Comparison of ENCODE assay signal across 34 mouse cellular contexts in the genomic region with DNA sequence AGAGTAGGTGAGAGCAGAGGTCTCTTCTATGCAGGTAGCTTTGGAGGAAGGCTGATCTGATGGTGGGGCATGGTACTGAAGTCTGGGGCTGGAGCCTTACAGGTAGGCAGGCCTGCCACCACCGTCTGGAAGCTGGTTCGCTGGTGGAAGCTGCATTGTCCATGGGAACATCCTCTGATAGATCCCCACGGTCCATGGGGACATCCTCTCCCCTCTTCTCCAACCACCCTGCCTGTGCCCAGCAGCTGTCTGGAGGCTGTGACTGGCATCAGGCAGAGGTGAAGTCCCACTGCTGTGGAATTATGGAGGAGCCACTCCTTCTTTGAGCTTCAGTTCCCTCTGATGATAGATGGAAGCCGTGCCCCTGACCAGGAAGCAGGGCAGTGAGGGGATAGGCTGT. TPM values are rescaled to one million over a fixed set of nuclear protein-coding genes. Genes with fewer than 3 reads are reported as not detected.
DNase-seq lines count a peak whose midpoint lies in the region; ATAC-seq and TF ChIP-seq lines count a peak whose summit lies in the region.
"Had no signal": no experiment of that assay in that cellular context is flagged by ENCODE, and none has a peak within 500 bp of the region (broad histone marks: within the 10 kb centered on the region; RNA-seq: fewer than 3 reads in every experiment).

No protein-coding gene starts in this region.

- WGBS in forebrain, embryonic 15.5 days, result 81% methylated on average over 4 of the region's 4 CpGs
- 84% methylated on average over 4 of the region's 4 CpGs for WGBS in forebrain, embryonic 11.5 days
- WGBS in heart, embryonic 10.5 days, result 81% methylated on average over 4 of the region's 4 CpGs
- 75% methylated on average over 4 of the region's 4 CpGs for WGBS in lung, postnatal 0 days

- peak overlapping the region; percentile 85 for H3K27ac ChIP-seq in forebrain, embryonic 15.5 days (replicated peaks)
- H3K27ac ChIP-seq in forebrain, embryonic 11.5 days (ENCODE audit: low read depth, low read length), result no peak overlapping the region
- H3K27ac ChIP-seq in heart, embryonic 10.5 days, result 0 out of 2 replicates have a peak overlapping the region, but pooled peaks have one; percentile 19
- H3K27ac ChIP-seq in lung, postnatal 0 days (ENCODE audit: low read length), result no peak overlapping the region
- H3K27ac ChIP-seq: embryonic facial prominence, embryonic 10.5 days; embryonic facial prominence, embryonic 13.5 days; hindbrain, embryonic 10.5 days; hindbrain, embryonic 13.5 days; intestine, embryonic 15.5 days had no signal

- H3K27me3 ChIP-seq in forebrain, embryonic 15.5 days, result no peaks in the 10 kb centered on the region
- H3K27me3 ChIP-seq in forebrain, embryonic 11.5 days (ENCODE audit: control insufficient read depth, insufficient read depth, low read length), result no peaks in the 10 kb centered on the region
- 0 out of 2 replicates have a peak, but pooled peaks cover 3% of the 10 kb centered on the region for H3K27me3 ChIP-seq in heart, embryonic 10.5 days (ENCODE audit: insufficient read depth, poor library complexity, severe bottlenecking)
- H3K27me3 ChIP-seq in lung, postnatal 0 days (replicated peaks; ENCODE audit: insufficient read depth, low read length), result no peaks in the 10 kb centered on the region
- H3K27me3 ChIP-seq: embryonic facial prominence, embryonic 13.5 days had no signal

- peaks cover 30% of the 10 kb centered on the region for H3K4me1 ChIP-seq in forebrain, embryonic 15.5 days
- H3K4me1 ChIP-seq in forebrain, embryonic 11.5 days (replicated peaks; ENCODE audit: control insufficient read depth, insufficient read depth, low read length), result no peaks in the 10 kb centered on the region
- peaks cover 48% of the 10 kb centered on the region for H3K4me1 ChIP-seq in heart, embryonic 10.5 days
- no peaks in the 10 kb centered on the region for H3K4me1 ChIP-seq in lung, postnatal 0 days (ENCODE audit: insufficient read depth, low read depth, low read length)
- H3K4me1 ChIP-seq: intestine, embryonic 15.5 days had no signal

- no peak overlapping the region for H3K4me3 ChIP-seq in forebrain, embryonic 15.5 days
- H3K4me3 ChIP-seq in forebrain, embryonic 11.5 days (ENCODE audit: low read depth, low read length), result no peak overlapping the region
- no peak overlapping the region for H3K4me3 ChIP-seq in heart, embryonic 10.5 days
- no peak overlapping the region for H3K4me3 ChIP-seq in lung, postnatal 0 days (ENCODE audit: low read depth, low read length)
- H3K4me3 ChIP-seq: embryonic facial prominence, embryonic 10.5 days; embryonic facial prominence, embryonic 13.5 days; erythroblast, embryonic 14.5 days; hindbrain, embryonic 10.5 days; hindbrain, embryonic 13.5 days; intestine, embryonic 15.5 days had no signal

- no peak overlapping the region for H3K9ac ChIP-seq in forebrain, embryonic 15.5 days (replicated peaks)
- no peak overlapping the region for H3K9ac ChIP-seq in forebrain, embryonic 11.5 days (ENCODE audit: low read length)
- no peak overlapping the region for H3K9ac ChIP-seq in lung, postnatal 0 days (replicated peaks; ENCODE audit: low read depth)
- H3K9ac ChIP-seq: embryonic facial prominence, embryonic 13.5 days; hindbrain, embryonic 13.5 days; intestine, embryonic 15.5 days had no signal

- no peak for TF ChIP-seq CTCF in lung, postnatal 0 days (IDR thresholded peaks at IDR 0.05)

- H3K36me3 ChIP-seq in forebrain, embryonic 15.5 days, result no peaks in the 10 kb centered on the region
- no peaks in the 10 kb centered on the region for H3K36me3 ChIP-seq in forebrain, embryonic 11.5 days (ENCODE audit: control insufficient read depth, insufficient read depth, low read length)
- H3K36me3 ChIP-seq in heart, embryonic 10.5 days, result no peaks in the 10 kb centered on the region
- no peaks in the 10 kb centered on the region for H3K36me3 ChIP-seq in lung, postnatal 0 days (ENCODE audit: insufficient read depth, low read length)
- H3K36me3 ChIP-seq: embryonic facial prominence, embryonic 10.5 days; embryonic facial prominence, embryonic 13.5 days; hindbrain, embryonic 10.5 days; hindbrain, embryonic 13.5 days; intestine, embryonic 15.5 days had no signal

- TF ChIP-seq EP300 in lung, postnatal 0 days (IDR thresholded peaks at IDR 0.05), result no peak

- H3K9me3 ChIP-seq in forebrain, embryonic 15.5 days, result no peaks in the 10 kb centered on the region
- no peaks in the 10 kb centered on the region for H3K9me3 ChIP-seq in forebrain, embryonic 11.5 days (ENCODE audit: control insufficient read depth, low read length)
- H3K9me3 ChIP-seq in heart, embryonic 10.5 days, result no peaks in the 10 kb centered on the region
- H3K9me3 ChIP-seq in lung, postnatal 0 days (ENCODE audit: low read length), result no peaks in the 10 kb centered on the region
- H3K9me3 ChIP-seq: embryonic facial prominence, embryonic 10.5 days; embryonic facial prominence, embryonic 13.5 days; hindbrain, embryonic 10.5 days; hindbrain, embryonic 13.5 days; intestine, embryonic 15.5 days had no signal

- ATAC-seq in forebrain, embryonic 15.5 days (replicated peaks), result no peak
- no peak for ATAC-seq in forebrain, embryonic 11.5 days (replicated peaks; ENCODE audit: low FRiP score)
- no peak for ATAC-seq in lung, postnatal 0 days
- ATAC-seq: activated CD4-positive, CD25-positive, alpha-beta regulatory T cell, adult 4 months; CD4-positive, CD25-positive, alpha-beta regulatory T cell, adult 4 months; hindbrain, embryonic 16.5 days had no signal

- DNase-seq in forebrain, embryonic 11.5 days (ENCODE audit: low spot score), result no peak
- DNase-seq in heart, embryonic 10.5 days (ENCODE audit: low spot score), result no peak
- DNase-seq in heart, postnatal 4 days, result no peak
- peak; percentile 15 for DNase-seq in thymus, postnatal 14 days
- DNase-seq in thymus, postnatal 10 days (ENCODE audit: low spot score in 2 of 2), result no peak
- no peak for DNase-seq in lung, postnatal 0 days (ENCODE audit: low spot score)
- DNase-seq: adrenal gland, adult 8-10 months; adrenal gland, postnatal 25 days; cerebellum, adult 11-12 months; cerebellum, adult 8-10 months; cerebellum, postnatal 10 days; cerebellum, postnatal 36 days; embryo, embryonic 11 days; gastrocnemius, postnatal 14 days; heart, adult 18-20 months; kidney, adult 11 months had no signal

- no peak overlapping the region for H3K4me2 ChIP-seq in forebrain, embryonic 15.5 days (replicated peaks)
- no peak overlapping the region for H3K4me2 ChIP-seq in forebrain, embryonic 11.5 days (ENCODE audit: low read depth, low read length, severe bottlenecking)
- no peak overlapping the region for H3K4me2 ChIP-seq in lung, postnatal 0 days (replicated peaks; ENCODE audit: low read depth, low read length)
- H3K4me2 ChIP-seq: embryonic facial prominence, embryonic 13.5 days; heart, embryonic 11.5 days; hindbrain, embryonic 13.5 days; intestine, embryonic 15.5 days had no signal

RNA-seq across cellular contexts. Expression of a gene that starts 9.8 kb away (rescaled TPM):
- polyA plus RNA-seq in forebrain, embryonic 15.5 days (2015; fragmentation: Nextera tagmentation; extraction: Ambion mirVana), result not detected in 2 replicates
- not detected in 2 replicates for polyA plus RNA-seq in forebrain, embryonic 11.5 days (2014; fragmentation: Nextera tagmentation; extraction: Ambion mirVana)
- polyA plus RNA-seq in heart, embryonic 10.5 days (2016; fragmentation: Nextera tagmentation; extraction: Ambion mirVana), result not detected in 2 replicates
- total RNA-seq in heart, postnatal 4 days (2021), result under 1 TPM in 1 of 2 experiments, not detected in 1; 0.79 TPM
- polyA plus RNA-seq in lung, postnatal 0 days (2015; fragmentation: Nextera tagmentation; extraction: Ambion mirVana), result not detected in 2 replicates
- total RNA-seq: adrenal gland, adult 8-10 months; adrenal gland, postnatal 25 days; ES-E14; gastrocnemius, postnatal 14 days; gastrocnemius, postnatal 4 days; heart, postnatal 25 days had no signal
- polyA plus RNA-seq: activated CD4-positive, CD25-positive, alpha-beta regulatory T cell, adult 4 months; C2C12; CD4-positive, CD25-positive, alpha-beta regulatory T cell, adult 4 months; cortical plate, adult 2 months; embryonic facial prominence, embryonic 10.5 days; embryonic facial prominence, embryonic 13.5 days; erythroblast, embryonic 14.5 days; heart, embryonic 11.5 days; heart, embryonic 14.5 days; heart, postnatal 0 days; hindbrain, embryonic 10.5 days; hindbrain, embryonic 13.5 days; hindbrain, embryonic 16.5 days had no signal

RNA-seq across cellular contexts. Expression of a gene that starts 31.1 kb away (rescaled TPM):
- not detected in 2 replicates for polyA plus RNA-seq in forebrain, embryonic 15.5 days (2015; fragmentation: Nextera tagmentation; extraction: Ambion mirVana)
- not detected in 2 replicates for polyA plus RNA-seq in forebrain, embryonic 11.5 days (2014; fragmentation: Nextera tagmentation; extraction: Ambion mirVana)
- polyA plus RNA-seq in heart, embryonic 10.5 days (2016; fragmentation: Nextera tagmentation; extraction: Ambion mirVana), result 0.26 TPM in 1 of 2 replicates, not detected in the other
- total RNA-seq in heart, postnatal 4 days (2021), result not detected
- 1.00 and 2.2 TPM in 2 replicates for polyA plus RNA-seq in lung, postnatal 0 days (2015; fragmentation: Nextera tagmentation; extraction: Ambion mirVana)
- total RNA-seq: ES-E14; gastrocnemius, postnatal 14 days; gastrocnemius, postnatal 4 days; heart, adult 18-20 months; heart, postnatal 25 days had no signal
- polyA plus RNA-seq: activated CD4-positive, CD25-positive, alpha-beta regulatory T cell, adult 4 months; CD4-positive, CD25-positive, alpha-beta regulatory T cell, adult 4 months; cortical plate, adult 2 months; embryonic facial prominence, embryonic 10.5 days; embryonic facial prominence, embryonic 13.5 days; erythroblast, embryonic 14.5 days; heart, embryonic 11.5 days; heart, embryonic 14.5 days; hindbrain, embryonic 10.5 days; hindbrain, embryonic 13.5 days; hindbrain, embryonic 16.5 days had no signal

Comparison
In these comparisons a context has a peak if more than half of its experiments do, and no peak if none do; other contexts are left out.
1. H3K27ac ChIP-seq: peak in forebrain, embryonic 15.5 days (single experiment) and heart, embryonic 10.5 days (single experiment); none in forebrain, embryonic 11.5 days (single experiment) and lung, postnatal 0 days (single experiment).